Mouse (Mus musculus) small intestine, adult 2 months (tissue): ENCODE data around the gene Diexf. TPM values are rescaled to one million over a fixed set of nuclear protein-coding genes. Genes with fewer than 3 reads are reported as not detected.

ENCODE experiments used
- H3K27ac ChIP-seq: fragments of 200-500 bp; 2 replicates; pipeline ENCODE4 v1.5.1; 2012; ENCODE audit warnings: low read depth, low read length, control low read depth, inconsistent platforms; ENCODE audit not compliant: insufficient read depth
- H3K27me3 ChIP-seq: fragments of 200-500 bp; 2 replicates; pipeline ENCODE4 v1.6.1; 2012; ENCODE audit warnings: mild to moderate bottlenecking, moderate library complexity, low read length, inconsistent platforms; ENCODE audit not compliant: control insufficient read depth, insufficient read depth
- H3K36me3 ChIP-seq: fragments of 200-500 bp; 2 replicates; pipeline ENCODE4 v1.6.1; 2012; ENCODE audit warnings: mild to moderate bottlenecking, low read length, control low read depth, inconsistent platforms; ENCODE audit not compliant: control insufficient read depth, insufficient read depth
- H3K4me1 ChIP-seq: fragments of 200-500 bp; 2 replicates; pipeline ENCODE4 v1.6.1; 2012; ENCODE audit warnings: low read length, inconsistent platforms, mixed read lengths; ENCODE audit not compliant: control insufficient read depth, insufficient read depth, insufficient read length
- H3K4me3 ChIP-seq: fragments of 200-500 bp; 2 replicates; pipeline ENCODE4 v1.5.1; 2012; ENCODE audit warnings: low read depth, mild to moderate bottlenecking, control low read depth, inconsistent platforms, low read length, moderate library complexity
- CTCF ChIP-seq: fragments of 200-500 bp; IDR thresholded peaks from 2 replicates; pipeline ENCODE4 v1.5.1; 2012; ENCODE audit warnings: low read depth, mild to moderate bottlenecking, control low read depth, inconsistent platforms, low read length, moderate library complexity, mixed read lengths; ENCODE audit not compliant: insufficient replicate concordance, insufficient read length; ENCODE audit errors: extremely low read depth
- POLR2A ChIP-seq: fragments of 200-500 bp; IDR thresholded peaks from 2 replicates; pipeline ENCODE4 v1.6.1; 2012; ENCODE audit warnings: low read depth, mild to moderate bottlenecking, control low read depth, inconsistent platforms, low read length, moderate library complexity
- WGBS: fragments of 180-500 bp; shearing (Covaris S2); methylation state at CpG from one replicate; pipeline ENCODE4 v1.1.7; 2018; 5-methylcytosine and 5-hydroxymethylcytosine counted together
- polyA plus RNA-seq: library from polyadenylated mRNA; depleted of rRNA; stranded (reverse); fragments of >200 nt; gene quantifications from 2 replicates; pipeline ENCODE4 v1.2.3, GENCODE M21; 2012

The Diexf gene
- polyA plus RNA-seq, 1 experiment, result 5.5 TPM

GRCm38 (mm10) chr1:193128055-193128454 is 2.0 kb downstream of the Diexf start:
- Histone ChIP-seq H3K27ac (no peak overlapping the region), H3K4me3 (no peak overlapping the region), H3K36me3 (peaks cover 9% of the 10 kb centered on the region), H3K4me1 (peaks cover 2% of the 10 kb centered on the region; the same call in 1 of the 2 replicates), H3K27me3 (no peaks in the 10 kb centered on the region)
- TF ChIP-seq CTCF, result no peak
- WGBS, result 88% methylated on average over 6 of the region's 6 CpGs

- Histone ChIP-seq H3K27ac (no peak overlapping the region), H3K27me3 (no peaks in the 10 kb centered on the region), H3K36me3 (peaks cover 31% of the 10 kb centered on the region), H3K4me1 (peaks cover 2% of the 10 kb centered on the region; the same call in 1 of the 2 replicates), H3K4me3 (no peak overlapping the region)
- WGBS, result 71% methylated on average over 4 of the region's 4 CpGs
- TF ChIP-seq POLR2A, result no peak
- TF ChIP-seq CTCF, result no peak
Observed at GRCm38 (mm10) chr1:193125835-193126234, 4.2 kb downstream of the Diexf start.

GRCm38 (mm10) chr1:193123290-193123689 is 6.8 kb downstream of the Diexf start:
- Histone ChIP-seq H3K36me3 (peaks cover 54% of the 10 kb centered on the region), H3K4me3 (no peak overlapping the region), H3K27me3 (no peaks in the 10 kb centered on the region), H3K27ac (no peak overlapping the region), H3K4me1 (no peaks in the 10 kb centered on the region)
- 96% methylated on average over 6 of the region's 6 CpGs for WGBS
- TF ChIP-seq CTCF (no peak), POLR2A (no peak)

- H3K4me1 ChIP-seq, result no peaks in the 10 kb centered on the region
- 88% methylated on average over 7 of the region's 7 CpGs for WGBS
- H3K4me3 ChIP-seq, result no peak overlapping the region
- peaks cover 57% of the 10 kb centered on the region for H3K36me3 ChIP-seq
- TF ChIP-seq POLR2A (no peak), CTCF (no peak)
- no peaks in the 10 kb centered on the region for H3K27me3 ChIP-seq
- H3K27ac ChIP-seq, result no peak overlapping the region
Observed at GRCm38 (mm10) chr1:193122793-193123192, 7.3 kb downstream of the Diexf start.

GRCm38 (mm10) chr1:193112093-193112492 is 18.0 kb downstream of the Diexf start:
- WGBS, result 94% methylated on average over 9 of the region's 9 CpGs
- Histone ChIP-seq H3K4me1 (no peaks in the 10 kb centered on the region), H3K27me3 (no peaks in the 10 kb centered on the region), H3K36me3 (peaks cover 71% of the 10 kb centered on the region), H3K27ac (no peak overlapping the region), H3K4me3 (no peak overlapping the region)
- TF ChIP-seq CTCF (no peak), POLR2A (no peak)

GRCm38 (mm10) chr1:193102996-193103395 is 27.1 kb downstream of the Diexf start:
- Histone ChIP-seq H3K4me3 (no peak overlapping the region), H3K27me3 (no peaks in the 10 kb centered on the region), H3K4me1 (no peaks in the 10 kb centered on the region), H3K36me3 (peaks cover 24% of the 10 kb centered on the region), H3K27ac (no peak overlapping the region)
- no peak for TF ChIP-seq CTCF
- no peak for TF ChIP-seq POLR2A
- 73% methylated on average over 3 of the region's 3 CpGs for WGBS

- Histone ChIP-seq H3K27me3 (no peaks in the 10 kb centered on the region), H3K4me1 (no peaks in the 10 kb centered on the region), H3K27ac (no peak overlapping the region), H3K4me3 (no peak overlapping the region), H3K36me3 (peaks cover 22% of the 10 kb centered on the region)
- WGBS, result 85% methylated on average over 5 of the region's 5 CpGs
- no peak for TF ChIP-seq POLR2A
- no peak for TF ChIP-seq CTCF
Observed at GRCm38 (mm10) chr1:193102556-193102955, 27.5 kb downstream of the Diexf start.

GRCm38 (mm10) chr1:193102029-193102428 is 28.0 kb downstream of the Diexf start:
- no peak overlapping the region for H3K4me3 ChIP-seq
- no peaks in the 10 kb centered on the region for H3K4me1 ChIP-seq
- 51% methylated on average over 4 of the region's 4 CpGs for WGBS

More at GRCm38 (mm10) chr1:193102029-193102428, 28.0 kb downstream of the Diexf start:
- Histone ChIP-seq H3K27me3 (no peaks in the 10 kb centered on the region), H3K27ac (no peak overlapping the region), H3K36me3 (peaks cover 17% of the 10 kb centered on the region)
- TF ChIP-seq CTCF, result no peak
- TF ChIP-seq POLR2A, result no peak
